Mouse (Mus musculus): Measurements from ENCODE around the gene Tesk1. TPM values are rescaled to one million over a fixed set of nuclear protein-coding genes. Genes with fewer than 3 reads are reported as not detected.
"Not testable (repeated sequence)": the region's sequence is repeated elsewhere in the genome, so short reads cannot be mapped to it uniquely, and the experiment has no call there.

The Tesk1 gene
- polyA plus RNA-seq, 2 experiments from 2014 or later = 0.48 to 1.1 TPM

DNA sequence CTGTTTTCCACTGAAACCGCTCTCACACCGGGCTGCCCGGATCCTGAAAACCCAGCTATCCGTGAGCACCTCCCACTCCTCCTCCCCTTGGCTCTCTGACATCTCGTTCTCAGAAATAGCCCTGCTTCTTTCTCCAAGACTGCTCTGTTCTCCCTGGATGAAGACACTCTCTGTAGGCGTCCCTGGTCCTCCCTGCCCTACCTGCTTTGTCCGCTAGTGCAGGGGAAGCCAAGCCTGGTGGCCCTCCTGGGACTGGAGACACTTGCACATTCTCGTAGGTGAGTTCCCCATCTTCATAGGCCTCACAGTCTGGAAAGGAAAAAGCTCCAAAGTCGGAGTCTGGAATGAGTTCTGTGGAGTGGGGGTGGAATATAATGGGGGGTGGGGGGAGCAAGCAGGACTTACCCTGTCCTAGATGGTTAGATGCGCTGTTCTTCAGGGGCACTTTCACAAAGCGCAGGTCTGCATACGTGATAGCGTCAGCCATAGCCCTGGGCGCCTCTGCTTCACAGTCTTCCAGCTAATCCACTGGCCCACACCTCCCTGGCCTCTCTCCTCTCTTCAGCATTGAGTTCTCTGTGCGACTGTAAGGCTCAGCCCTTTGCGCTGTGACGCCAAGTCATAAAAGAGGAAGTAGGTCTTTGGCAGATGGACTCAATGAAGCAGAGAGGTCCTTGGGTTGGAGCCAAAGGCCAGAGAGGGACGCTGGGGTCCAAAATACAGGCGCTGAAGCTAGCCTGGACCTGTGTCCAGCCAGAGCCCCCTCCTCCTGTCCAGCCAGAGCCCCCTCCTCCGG, 12.5 kb downstream of the Tesk1 start, which contains the start of gene Cd72:
TSS of gene Cd72 (minus strand) at position 588 of the 796 bp plus-strand sequence.
- ATAC-seq = peak; percentile 22

DNA sequence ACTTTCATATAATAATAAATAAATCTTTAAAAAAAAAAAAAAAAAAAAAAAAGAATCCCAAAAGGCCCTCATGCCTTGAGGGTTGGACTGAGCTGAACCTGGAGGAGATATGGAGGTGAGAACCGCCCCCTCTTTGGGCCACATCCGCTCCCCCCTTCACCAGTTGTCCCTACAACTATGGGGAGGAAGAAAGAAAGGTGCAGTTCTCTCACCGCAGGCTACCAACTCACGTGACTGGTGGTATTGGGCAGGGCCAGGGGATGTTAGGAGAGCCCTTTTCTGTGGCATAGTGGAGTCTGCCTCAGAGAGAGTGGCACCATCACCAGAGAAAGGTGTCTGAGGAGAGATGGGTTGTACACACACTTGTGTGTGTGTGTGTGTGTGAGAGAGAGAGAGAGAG, 14.7 kb downstream of the Tesk1 start:
- ATAC-seq = peak; percentile 87

DNA sequence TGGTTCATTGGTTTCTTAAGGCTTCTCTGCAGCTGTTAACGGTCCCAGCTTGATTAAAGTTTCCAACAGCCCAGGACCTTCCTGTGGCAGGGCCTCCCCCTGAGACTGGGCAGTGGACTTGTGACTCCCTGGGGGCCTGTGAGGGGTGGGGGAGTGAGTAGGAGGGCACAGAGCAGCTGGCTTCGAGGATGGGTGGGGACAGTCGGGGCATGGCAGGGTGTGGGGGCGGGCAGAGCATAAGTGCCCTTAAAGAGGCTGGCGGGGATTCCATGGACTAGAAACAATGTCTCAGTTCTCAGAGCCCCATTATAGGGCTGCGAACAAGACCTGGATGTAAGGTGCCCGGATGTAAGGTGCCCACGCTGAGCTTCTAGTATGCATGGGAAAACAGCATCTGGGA, 15.4 kb downstream of the Tesk1 start:
- peak; percentile 10 for ATAC-seq

DNA sequence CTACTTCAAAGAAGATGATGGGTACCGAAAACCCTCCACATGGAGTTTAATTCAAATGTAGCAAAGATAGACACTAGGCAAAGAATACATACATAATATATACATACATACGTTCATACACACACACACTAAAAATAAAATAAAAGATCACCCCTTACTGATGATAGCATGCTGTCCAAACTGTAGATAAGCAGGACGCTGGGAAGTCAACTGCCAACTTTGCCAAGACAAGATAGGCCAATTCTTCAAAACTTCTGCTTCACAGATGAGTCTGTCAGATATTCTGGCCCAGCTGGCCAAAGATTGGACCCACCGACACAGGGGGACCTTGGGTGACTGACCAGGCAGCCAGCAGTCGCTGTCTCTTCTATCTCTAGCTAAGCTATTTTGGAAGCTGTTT, 21.4 kb downstream of the Tesk1 start:
- ATAC-seq = no peak

DNA sequence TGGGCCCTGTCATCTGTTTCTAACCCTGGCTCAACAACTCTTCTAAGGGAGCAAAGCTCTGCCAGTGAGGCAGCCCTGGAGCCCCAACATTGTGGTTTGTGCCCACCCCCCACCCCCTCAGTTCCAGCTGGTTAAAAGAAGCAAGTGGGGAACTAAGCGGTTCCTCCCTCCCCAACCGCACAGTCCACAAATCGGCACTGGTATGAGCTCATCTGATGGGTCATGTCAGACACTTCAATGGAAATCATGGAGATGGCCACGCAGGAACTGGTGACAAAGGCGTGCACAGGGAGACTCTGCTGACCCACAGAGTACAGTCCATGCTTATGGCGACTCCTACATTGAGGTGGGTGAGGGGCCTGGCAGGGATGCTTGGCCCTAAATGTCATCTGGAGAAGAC, 24.2 kb downstream of the Tesk1 start:
- no peak for ATAC-seq

DNA sequence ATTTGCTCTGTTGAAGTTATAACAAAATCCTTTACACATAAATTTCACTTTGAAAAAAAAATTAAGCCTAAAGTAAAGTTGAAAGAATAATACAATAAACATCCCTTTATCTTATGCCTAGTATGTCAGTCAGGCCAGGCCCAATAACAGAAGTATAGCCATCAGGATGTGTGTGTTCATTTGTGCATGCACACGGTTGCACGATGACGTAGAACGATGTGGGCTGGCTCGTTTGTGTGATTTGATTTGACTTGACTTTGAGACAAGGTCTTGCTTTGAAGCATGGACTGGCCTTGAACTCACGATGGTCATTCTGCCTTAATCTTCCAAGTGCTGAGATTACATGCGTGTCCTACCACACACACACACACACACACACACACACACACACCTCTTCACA, 25.1 kb downstream of the Tesk1 start:
- no peak for ATAC-seq

DNA sequence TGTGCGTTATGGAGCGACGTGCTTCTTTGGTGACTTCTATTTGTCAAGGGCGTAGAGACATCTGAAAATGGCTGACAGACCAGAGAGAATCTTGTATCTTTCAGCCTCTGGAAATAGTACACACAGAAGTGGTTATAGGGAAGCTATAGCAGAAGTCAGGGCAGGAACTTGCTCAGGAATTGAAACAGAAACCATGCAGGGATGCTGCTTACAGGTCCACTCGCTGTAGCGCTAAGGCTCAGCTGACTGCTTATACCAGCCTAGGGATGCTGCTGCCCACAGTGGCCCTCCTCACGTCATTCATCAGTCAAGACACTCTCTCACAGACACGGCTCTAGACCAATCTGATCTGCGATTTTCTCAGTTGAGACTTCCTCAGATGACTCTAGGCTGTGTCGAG, 28.6 kb downstream of the Tesk1 start:
- ATAC-seq = no peak

DNA sequence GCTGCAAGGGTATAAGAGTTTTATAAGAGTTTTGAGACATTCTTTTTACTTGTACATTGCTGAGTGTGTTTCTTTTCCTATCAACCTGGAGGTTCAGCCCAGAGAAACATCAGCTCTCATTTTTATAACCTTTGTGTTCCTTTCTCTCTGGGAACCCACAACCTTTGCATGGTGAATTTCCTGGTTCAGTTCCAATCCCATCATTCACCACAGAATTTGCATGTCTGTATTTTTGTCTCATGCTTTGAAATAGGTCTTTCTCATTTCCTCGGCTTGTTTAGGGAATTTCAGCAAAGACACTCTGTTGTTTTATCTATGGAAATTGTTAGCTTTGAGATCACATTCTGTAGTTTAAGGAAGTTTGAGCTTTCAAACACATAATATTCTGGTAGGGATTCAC, 31.9 kb downstream of the Tesk1 start:
- ATAC-seq = no peak

DNA sequence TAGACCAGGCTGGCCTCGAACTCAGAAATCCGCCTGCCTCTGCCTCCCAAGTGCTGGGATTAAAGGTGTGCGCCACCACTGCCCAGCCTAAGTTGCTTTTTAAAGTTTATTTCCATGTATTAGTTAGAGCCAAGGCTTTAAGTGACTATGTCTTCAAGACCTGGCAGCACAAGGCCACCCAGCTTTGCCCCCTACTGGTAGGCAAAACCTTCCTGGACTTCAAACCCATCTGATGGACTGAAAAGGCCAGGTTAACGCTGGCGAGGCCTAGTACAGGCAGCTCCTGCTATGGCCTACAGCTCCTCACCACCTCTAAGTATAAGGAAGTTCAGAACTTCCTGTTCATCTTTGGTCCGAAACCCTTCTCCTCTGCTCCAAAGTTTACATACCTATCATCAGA, 34.9 kb downstream of the Tesk1 start:
- ATAC-seq = no peak

DNA sequence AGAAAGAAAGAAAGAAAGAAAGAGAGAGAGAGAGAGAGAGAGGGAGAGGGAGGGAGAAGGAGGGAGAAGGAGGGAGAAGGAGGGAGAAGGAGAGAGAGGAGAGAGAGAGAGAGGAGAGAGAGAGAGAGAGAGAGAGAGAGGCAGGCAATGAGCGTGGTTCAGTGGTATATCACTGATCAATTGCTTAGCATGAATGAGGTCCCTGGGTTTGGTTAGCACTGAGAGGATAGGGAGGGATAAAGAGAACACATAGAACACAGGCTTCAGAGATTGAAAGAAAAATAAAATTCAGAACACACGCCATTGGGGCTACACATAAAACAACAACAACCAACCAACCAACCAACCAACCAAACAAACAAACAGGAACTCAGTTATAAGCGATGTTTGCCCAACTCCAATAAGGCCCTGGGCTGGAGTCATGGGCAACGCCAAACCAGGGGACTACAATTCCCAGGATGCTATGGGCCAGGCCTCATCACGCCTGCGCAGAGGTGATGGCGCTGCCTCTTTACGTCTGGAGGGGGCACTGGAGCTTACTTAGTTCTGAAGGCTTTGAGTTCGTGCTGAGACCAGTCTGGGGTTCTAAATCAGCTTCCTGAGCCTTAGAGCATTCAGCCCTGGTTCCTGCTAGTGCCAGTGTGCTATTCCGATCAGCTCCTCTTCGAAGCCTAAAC, 36.3 kb downstream of the Tesk1 start:
- ATAC-seq = peak; percentile 53

DNA sequence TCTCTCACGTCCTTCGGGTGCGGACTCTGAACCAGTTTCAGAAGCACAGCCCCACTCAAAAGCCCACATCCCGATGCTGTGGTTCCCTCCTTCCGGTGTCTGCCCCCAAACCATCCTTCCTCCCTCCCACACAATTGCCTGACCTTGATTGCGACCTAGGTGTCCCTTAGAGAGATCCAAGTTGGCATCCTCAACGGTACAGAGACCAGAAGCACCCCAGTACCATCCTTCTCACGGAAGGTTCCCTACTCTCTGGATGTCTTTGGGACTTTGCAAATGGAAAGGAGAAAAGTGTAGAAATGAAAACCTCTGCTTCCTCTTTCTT, 36.8 kb downstream of the Tesk1 start:
- ATAC-seq = peak; percentile 61

DNA sequence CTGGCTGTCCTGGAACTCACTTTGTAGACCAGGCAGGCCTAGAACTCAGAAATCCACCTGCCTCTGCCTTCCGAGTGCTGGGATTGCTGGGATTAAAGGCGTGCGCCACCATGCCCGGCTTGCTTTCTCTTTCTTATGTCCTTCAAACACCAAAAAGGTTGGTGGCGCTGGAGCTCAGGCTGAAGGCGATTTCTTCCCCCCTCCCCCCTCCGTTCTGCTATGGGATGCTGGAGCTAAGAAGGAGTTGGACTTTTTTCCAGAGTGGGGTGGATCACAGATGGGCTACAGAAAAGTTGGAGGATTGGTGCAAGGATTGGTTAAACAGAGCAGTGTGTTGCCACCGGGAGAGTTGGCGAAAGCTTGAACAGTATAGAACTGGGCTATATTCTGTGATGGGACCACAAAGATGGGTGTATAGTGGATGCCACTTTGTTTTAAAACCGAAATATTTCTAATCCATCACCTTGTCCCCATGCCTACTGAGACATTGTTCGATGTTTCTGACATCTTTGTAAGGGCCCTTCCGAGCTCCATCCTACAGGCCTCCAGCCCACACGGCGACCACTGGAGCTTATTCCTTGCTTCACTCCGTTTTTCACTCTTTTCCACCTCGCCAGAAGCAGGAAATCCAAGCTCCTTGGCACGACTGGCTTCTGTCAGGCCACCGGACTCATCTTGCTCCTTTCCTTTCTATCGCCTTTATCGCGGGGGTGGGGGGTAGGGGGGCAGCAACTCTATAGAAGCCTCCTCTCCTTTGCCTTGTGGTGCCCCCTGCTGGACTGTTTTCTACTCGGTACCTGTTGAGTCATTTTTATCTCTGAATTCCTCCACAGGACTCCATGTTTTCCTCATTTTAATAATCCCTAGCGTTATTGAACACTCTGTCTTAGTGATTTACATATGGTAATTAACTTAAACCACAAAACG, 37.4 kb downstream of the Tesk1 start:
- no peak for ATAC-seq

DNA sequence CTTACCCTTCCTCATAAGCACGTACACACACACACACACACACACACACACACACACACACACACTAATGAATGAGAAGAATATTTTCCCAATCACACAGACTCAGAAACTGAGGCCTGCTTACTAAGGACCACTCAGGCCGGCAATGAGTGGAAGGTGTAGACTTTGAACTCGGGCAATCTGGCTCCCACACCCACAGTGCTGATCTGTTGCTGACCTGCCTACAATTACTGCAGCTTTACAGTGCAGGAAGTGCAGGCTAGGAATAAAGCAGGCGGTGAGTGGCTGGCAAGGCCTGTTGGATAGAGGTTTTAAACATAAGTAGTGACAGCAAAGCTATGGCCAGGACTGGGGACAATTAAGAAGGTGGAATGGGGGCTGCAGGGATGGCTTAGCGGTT, 39.2 kb downstream of the Tesk1 start:
- ATAC-seq = no peak

DNA sequence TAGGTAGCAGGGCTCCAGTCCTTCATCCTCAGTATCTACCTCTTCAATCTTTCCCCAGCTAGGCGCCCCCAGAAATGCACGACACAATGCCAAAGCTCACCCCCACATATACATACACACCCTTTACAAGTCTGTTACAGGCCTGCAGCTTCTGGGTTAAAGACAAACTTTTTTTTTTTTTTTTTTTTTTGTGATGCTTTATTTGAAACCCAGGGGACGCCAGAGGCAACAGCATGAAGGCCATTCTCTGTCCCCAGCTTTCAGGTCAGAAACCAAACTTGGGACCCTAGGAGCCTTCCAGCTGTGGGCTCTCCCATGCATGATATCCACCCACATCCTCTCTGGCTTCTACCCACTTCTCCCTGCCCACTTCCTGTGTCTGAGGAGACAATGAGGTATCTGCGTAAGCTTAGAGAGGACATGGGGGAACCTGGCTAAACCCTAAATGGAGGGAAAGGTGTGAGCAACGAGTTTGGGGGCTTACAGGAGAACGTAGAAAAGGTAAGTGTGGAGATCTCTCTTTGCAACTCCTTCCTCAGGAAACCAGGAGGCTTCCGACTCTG, 40.2 kb downstream of the Tesk1 start:
- ATAC-seq = peak; percentile 53

DNA sequence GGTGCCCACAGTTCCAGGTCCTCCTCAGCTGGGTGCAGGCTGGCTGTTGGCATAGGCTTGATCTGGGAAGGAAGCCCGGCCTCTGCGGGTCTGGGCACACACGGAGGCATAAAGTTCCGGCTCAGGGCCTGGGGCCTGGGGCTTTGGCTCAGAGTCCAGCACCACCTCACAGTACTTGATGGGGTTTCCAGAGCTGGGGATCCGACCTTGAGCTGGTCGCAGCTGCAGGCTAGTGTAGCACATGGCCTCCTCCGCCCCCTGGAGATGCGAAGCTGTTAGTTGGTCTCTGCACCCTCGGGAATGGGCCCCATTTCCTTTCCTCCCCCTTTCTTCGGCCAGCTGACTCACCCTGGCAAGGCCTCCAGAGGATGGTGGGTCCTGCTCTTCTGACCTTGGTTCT, 40.9 kb downstream of the Tesk1 start:
- ATAC-seq = no peak

DNA sequence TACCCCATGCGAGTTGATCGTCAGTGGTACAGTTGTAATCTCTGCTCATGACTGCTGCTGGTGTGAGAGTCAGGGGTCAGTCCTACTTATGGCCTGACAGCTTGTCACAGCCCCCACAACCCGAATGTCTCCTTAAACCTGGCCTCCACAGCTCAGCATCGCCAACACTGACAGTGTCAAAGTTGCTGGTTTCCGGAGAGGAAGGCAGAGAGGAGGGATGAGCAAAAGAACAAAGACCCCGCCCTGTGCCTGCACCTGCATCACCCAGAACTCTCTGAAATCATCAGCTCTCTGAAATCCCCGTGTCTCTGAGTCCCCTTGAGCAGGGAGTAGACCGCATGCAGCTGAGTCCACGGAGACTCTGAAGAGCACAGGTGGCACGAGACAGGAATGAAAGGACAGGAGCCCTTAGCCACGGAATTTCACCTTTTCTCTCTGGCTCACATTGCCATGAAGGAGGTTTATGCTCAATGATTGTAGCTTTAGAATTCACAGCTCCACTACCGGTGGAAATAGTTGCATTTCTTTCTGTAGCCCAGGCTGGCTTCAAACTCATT, 41.9 kb downstream of the Tesk1 start, which contains the start of gene Sit1:
TSS of gene Sit1 (minus strand) at position 200 of the 557 bp plus-strand sequence.
- ATAC-seq = peak; percentile 70

DNA sequence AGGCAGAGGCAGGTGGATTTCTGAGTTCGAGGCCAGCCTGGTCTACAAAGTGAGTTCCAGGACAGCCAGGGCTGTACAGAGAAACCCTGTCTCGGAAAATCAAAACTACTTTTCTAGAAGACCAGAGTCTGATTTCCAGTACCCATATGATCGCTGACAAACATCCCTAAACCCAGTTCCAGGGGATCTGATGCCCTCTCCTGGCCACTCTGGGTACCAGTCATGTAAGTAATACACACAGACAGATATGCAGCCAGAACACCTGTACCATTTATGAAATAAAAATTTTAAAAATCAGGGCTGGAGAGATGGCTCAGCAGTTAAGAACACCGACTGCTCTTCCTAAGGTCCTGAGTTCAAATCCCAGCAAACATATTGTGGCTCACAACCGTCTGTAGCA, 43.9 kb downstream of the Tesk1 start:
- ATAC-seq = not testable (repeated sequence)

DNA sequence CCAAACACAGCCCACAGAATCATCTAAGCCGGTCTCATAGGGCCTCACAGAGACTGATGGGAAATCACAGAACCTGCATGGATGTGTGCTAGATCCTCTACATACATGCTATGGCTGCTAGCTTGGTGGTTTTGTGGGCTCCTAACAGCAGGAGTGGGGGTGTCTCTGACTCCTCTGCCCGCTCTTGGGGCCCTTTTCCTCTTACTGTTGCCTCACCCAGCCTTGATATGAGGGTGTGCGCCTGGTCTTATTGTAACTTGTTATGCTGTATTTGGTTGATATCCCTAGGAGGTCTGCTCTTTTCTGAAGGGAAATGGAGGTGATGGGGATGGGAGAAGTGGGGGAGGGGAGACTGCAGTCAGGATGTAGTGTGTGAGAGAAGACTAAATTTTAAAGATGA, 47.9 kb downstream of the Tesk1 start:
- ATAC-seq = no peak

DNA sequence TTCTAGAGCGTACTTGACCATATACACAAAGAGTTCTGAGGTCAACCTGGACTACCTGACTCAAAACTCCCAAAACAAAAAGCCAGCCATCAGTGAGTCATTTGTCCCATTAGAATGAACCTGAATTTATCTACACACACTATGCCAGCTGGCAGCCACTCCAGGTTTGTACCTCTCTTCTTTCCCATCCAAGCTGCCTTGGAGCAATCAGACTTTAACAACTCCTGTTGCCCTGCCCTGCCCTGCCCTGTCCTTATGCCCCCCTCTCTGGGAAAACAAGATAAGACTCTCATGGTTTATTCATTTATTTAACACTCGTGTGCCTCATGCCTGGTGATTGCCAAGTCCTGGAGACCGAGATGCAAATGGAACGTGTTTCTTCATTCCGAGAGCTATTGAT, 49.1 kb downstream of the Tesk1 start:
- no peak for ATAC-seq

DNA sequence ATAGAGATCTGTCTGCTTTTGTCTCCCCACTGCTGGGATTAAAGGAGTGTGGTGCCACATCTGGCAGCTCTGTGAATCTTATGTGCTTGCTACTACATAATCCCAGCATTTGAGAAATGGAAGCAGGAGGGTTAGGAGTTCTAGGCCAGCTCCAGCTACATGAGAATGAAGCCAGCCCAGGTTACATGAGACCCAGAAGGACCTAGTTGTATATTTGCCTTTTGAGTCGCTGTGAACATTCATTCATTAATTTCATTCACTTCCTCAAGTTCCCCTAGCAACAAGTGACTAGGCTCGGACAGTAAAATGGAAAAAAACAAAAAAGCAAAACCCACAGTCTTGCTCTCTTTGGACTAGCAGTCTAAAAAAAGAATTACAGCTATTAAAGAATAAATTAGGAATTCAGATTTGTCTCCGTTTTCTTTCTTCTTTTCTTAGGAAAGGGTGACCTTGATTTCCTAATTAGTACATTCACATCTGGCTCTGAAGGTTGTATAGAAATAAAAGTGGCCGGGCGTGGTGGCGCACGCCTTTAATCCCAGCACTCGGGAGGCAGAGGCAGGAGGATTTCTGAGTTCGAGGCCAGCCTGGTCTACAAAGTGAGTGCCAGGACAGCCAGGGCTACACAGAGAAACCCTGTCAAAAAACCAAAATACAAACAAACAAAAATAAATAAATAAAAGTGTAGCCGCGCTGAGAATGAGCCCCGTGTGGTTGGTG, 50.5 kb downstream of the Tesk1 start:
- no peak for ATAC-seq

DNA sequence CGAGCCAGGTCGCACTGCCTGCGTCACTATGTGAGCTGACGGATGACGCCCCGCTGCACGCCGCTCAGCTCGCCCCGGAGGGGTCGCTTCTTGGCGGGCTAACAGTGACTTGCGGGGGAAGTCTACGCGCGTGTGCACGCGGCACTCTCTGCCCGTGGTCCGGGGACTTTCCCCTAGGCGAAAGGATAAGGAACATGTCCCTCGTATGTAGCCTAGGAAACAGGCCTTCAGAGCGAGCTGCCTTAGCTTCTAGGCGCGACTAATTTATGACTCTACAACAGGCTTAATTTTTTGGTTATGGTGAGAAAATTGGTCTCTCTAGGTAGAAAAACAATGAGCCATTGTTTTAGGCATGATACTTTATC, 51.1 kb downstream of the Tesk1 start, which contains the start of gene Ccdc107:
TSS of gene Ccdc107 (plus strand) at position 80 of the 365 bp plus-strand sequence.
- peak; percentile 94 for ATAC-seq
